Mouse (Mus musculus) embryo, embryonic 10 days (tissue): ENCODE data around the gene March1.

Experiments
- DNase-seq: peaks from one replicate; pipeline ENCODE4 v3.0.0-alpha.2; 2015; ENCODE audit warnings: low spot score

The March1 gene

GRCm38 (mm10) chr8:66022815-66023214, 405.1 kb downstream of the March1 start:
- DNase-seq = no peak

- DNase-seq = no peak
These were observed 416.0 kb downstream of the March1 start for GRCm38 (mm10) chr8:66033651-66034050.

GRCm38 (mm10) chr8:66034429-66034828, 416.7 kb downstream of the March1 start:
- DNase-seq = no peak

GRCm38 (mm10) chr8:66094152-66094551, 476.5 kb downstream of the March1 start:
- DNase-seq = no peak

GRCm38 (mm10) chr8:66098148-66098547, 480.4 kb downstream of the March1 start:
- DNase-seq = no peak

- DNase-seq = no peak
These were observed 501.6 kb downstream of the March1 start for GRCm38 (mm10) chr8:66119294-66119693.

GRCm38 (mm10) chr8:66159648-66160047, 541.9 kb downstream of the March1 start:
- DNase-seq = no peak

- DNase-seq = no peak
These were observed 549.1 kb downstream of the March1 start for GRCm38 (mm10) chr8:66166835-66167234.

GRCm38 (mm10) chr8:66167405-66168173, 549.9 kb downstream of the March1 start:
- DNase-seq = no peak

- DNase-seq = no peak
These were observed 561.6 kb downstream of the March1 start for GRCm38 (mm10) chr8:66179336-66179735.

GRCm38 (mm10) chr8:66181265-66181664, 563.6 kb downstream of the March1 start:
- no peak for DNase-seq

GRCm38 (mm10) chr8:66182257-66182656, 564.6 kb downstream of the March1 start:
- DNase-seq = no peak

- no peak for DNase-seq
These were observed 565.8 kb downstream of the March1 start for GRCm38 (mm10) chr8:66183454-66183853.

GRCm38 (mm10) chr8:66185226-66185625, 567.5 kb downstream of the March1 start:
- no peak for DNase-seq

- no peak for DNase-seq
These were observed 576.7 kb downstream of the March1 start for GRCm38 (mm10) chr8:66194416-66194815.

- DNase-seq = no peak
These were observed 582.5 kb downstream of the March1 start for GRCm38 (mm10) chr8:66200169-66200568.

GRCm38 (mm10) chr8:66203814-66204438, 586.2 kb downstream of the March1 start:
- no peak for DNase-seq

- DNase-seq = no peak
These were observed 591.9 kb downstream of the March1 start for GRCm38 (mm10) chr8:66209553-66209952.

- no peak for DNase-seq
These were observed 592.6 kb downstream of the March1 start for GRCm38 (mm10) chr8:66210294-66210693.

- DNase-seq = no peak
These were observed 602.3 kb downstream of the March1 start for GRCm38 (mm10) chr8:66219974-66220373.

GRCm38 (mm10) chr8:66229931-66230330, 612.2 kb downstream of the March1 start:
- no peak for DNase-seq

- DNase-seq = no peak
These were observed 651.8 kb downstream of the March1 start for GRCm38 (mm10) chr8:66269546-66269945.

GRCm38 (mm10) chr8:66270116-66270515, 652.4 kb downstream of the March1 start:
- no peak for DNase-seq

GRCm38 (mm10) chr8:66317824-66318223, 700.1 kb downstream of the March1 start:
- DNase-seq = no peak
